Mouse (Mus musculus): ENCODE results near the gene Tmem62. TPM values are rescaled to one million over a fixed set of nuclear protein-coding genes. Genes with fewer than 3 reads are reported as not detected.
A peak's percentile ranks its signal among the peaks of the same experiment; 100 is the strongest.

Tmem62 gene
- polyA plus RNA-seq, 1 experiment: 4.9 TPM

- no peaks in the 10 kb centered on the region for H3K36me3 ChIP-seq (ENCODE audit: control insufficient read depth, insufficient read depth, low read length)
- 57% methylated on average over 5 of the region's 5 CpGs for WGBS
- no peak for DNase-seq (ENCODE audit: low read depth in 1 of 2, low spot score in 2 of 2)
- no peak overlapping the region for H3K27ac ChIP-seq (ENCODE audit: insufficient read depth, low read length)
- TF ChIP-seq CTCF (IDR thresholded peaks at IDR 0.05; ENCODE audit: extremely low read depth, insufficient read depth, insufficient read length, insufficient replicate concordance): no peak
- TF ChIP-seq POLR2A (IDR thresholded peaks at IDR 0.05; ENCODE audit: low read depth, low read length): no peak
- peaks cover 2% of the 10 kb centered on the region for H3K4me1 ChIP-seq (ENCODE audit: control insufficient read depth, insufficient read depth, insufficient read length)
- H3K4me3 ChIP-seq (ENCODE audit: extremely low read depth, insufficient read depth, insufficient read length): no peak overlapping the region
- no peaks in the 10 kb centered on the region for H3K27me3 ChIP-seq (ENCODE audit: control insufficient read depth, insufficient read depth, low read length)
Observed at GRCm38 (mm10) chr2:120972964-120973363, 3.9 kb upstream of the Tmem62 start.

- no peaks in the 10 kb centered on the region; the same call in none of the 2 replicates for H3K4me1 ChIP-seq (ENCODE audit: control insufficient read depth, insufficient read depth, insufficient read length)
- no peak for DNase-seq (ENCODE audit: low read depth in 1 of 2, low spot score in 2 of 2)
- TF ChIP-seq POLR2A (IDR thresholded peaks at IDR 0.05; ENCODE audit: low read depth, low read length): no peak
- no peak for TF ChIP-seq CTCF (IDR thresholded peaks at IDR 0.05; ENCODE audit: extremely low read depth, insufficient read depth, insufficient read length, insufficient replicate concordance)
- 62% methylated on average over 4 of the region's 4 CpGs for WGBS
- H3K36me3 ChIP-seq (ENCODE audit: control insufficient read depth, insufficient read depth, low read length): peaks cover 5% of the 10 kb centered on the region; the same call in 1 of the 2 replicates
- H3K4me3 ChIP-seq (ENCODE audit: extremely low read depth, insufficient read depth, insufficient read length): no peak overlapping the region; the same call in 1 of the 2 replicates
- no peak overlapping the region for H3K27ac ChIP-seq (ENCODE audit: insufficient read depth, low read length)
- H3K27me3 ChIP-seq (ENCODE audit: control insufficient read depth, insufficient read depth, low read length): no peaks in the 10 kb centered on the region
Observed at GRCm38 (mm10) chr2:120976308-120976707, 509 bp upstream of the Tmem62 start.

- no peaks in the 10 kb centered on the region for H3K27me3 ChIP-seq (ENCODE audit: control insufficient read depth, insufficient read depth, low read length)
- WGBS: 88% methylated on average over 8 of the region's 8 CpGs
- TF ChIP-seq POLR2A (IDR thresholded peaks at IDR 0.05; ENCODE audit: low read depth, low read length) (no peak), CTCF (IDR thresholded peaks at IDR 0.05; ENCODE audit: extremely low read depth, insufficient read depth, insufficient read length, insufficient replicate concordance) (no peak)
- H3K36me3 ChIP-seq (ENCODE audit: control insufficient read depth, insufficient read depth, low read length): peaks cover 5% of the 10 kb centered on the region; the same call in 1 of the 2 replicates
- H3K27ac ChIP-seq (ENCODE audit: insufficient read depth, low read length): peak overlapping the region; percentile 84
- peak overlapping the region; percentile 66; the same call in 1 of the 2 replicates for H3K4me3 ChIP-seq (ENCODE audit: extremely low read depth, insufficient read depth, insufficient read length)
- no peak for DNase-seq (ENCODE audit: low read depth in 1 of 2, low spot score in 2 of 2)
- no peaks in the 10 kb centered on the region; the same call in none of the 2 replicates for H3K4me1 ChIP-seq (ENCODE audit: control insufficient read depth, insufficient read depth, insufficient read length)
Observed at GRCm38 (mm10) chr2:120977926-120978692, 1.3 kb downstream of the Tmem62 start.

DNA sequence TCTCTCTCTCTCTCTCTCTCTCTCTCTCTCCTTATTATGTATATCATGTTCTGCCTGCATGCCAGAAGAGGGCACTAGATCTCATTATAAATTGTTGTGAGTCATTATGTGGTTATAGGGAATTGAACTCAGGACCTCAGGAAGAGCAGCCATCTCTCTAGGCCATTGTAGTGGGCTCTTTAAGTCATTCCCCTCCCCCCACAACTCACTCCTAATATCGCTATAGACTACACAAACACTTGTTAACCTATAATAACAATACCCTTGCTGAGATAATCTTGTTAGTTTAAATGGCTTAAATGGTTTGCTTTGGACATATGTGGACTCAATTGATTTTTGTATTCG is 1.8 kb downstream of the Tmem62 start:
- Histone ChIP-seq H3K4me3 (ENCODE audit: extremely low read depth, insufficient read depth, insufficient read length) (no peak overlapping the region), H3K27me3 (ENCODE audit: control insufficient read depth, insufficient read depth, low read length) (no peaks in the 10 kb centered on the region), H3K27ac (ENCODE audit: insufficient read depth, low read length) (no peak overlapping the region), H3K4me1 (ENCODE audit: control insufficient read depth, insufficient read depth, insufficient read length) (no peaks in the 10 kb centered on the region; the same call in none of the 2 replicates), H3K36me3 (ENCODE audit: control insufficient read depth, insufficient read depth, low read length) (peaks cover 5% of the 10 kb centered on the region; the same call in 1 of the 2 replicates)
- no peak for DNase-seq (ENCODE audit: low read depth in 1 of 2, low spot score in 2 of 2)
- WGBS: 87% methylated on average over 2 of the region's 2 CpGs
- TF ChIP-seq POLR2A (IDR thresholded peaks at IDR 0.05; ENCODE audit: low read depth, low read length) (no peak), CTCF (IDR thresholded peaks at IDR 0.05; ENCODE audit: extremely low read depth, insufficient read depth, insufficient read length, insufficient replicate concordance) (no peak)

DNA sequence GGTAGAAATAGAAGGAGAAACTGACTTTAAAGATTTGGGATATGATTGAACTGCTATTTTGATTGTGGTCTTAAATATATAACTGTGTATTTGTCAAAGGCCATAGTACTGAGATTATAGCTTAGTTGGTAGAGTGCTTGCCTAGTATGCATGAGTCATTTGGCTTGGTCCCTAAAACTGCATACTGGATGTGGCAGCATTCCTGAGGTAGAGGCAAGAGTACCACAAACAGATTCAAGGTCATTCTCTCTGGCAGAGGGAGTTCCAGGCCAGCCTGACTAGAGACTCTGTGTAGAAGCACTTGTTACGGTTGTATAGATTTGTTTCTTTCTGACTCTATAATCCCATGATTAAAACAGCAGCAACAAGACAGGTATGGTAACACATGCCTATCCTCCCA is 3.0 kb downstream of the Tmem62 start:
- no peaks in the 10 kb centered on the region for H3K27me3 ChIP-seq (ENCODE audit: control insufficient read depth, insufficient read depth, low read length)
- peaks cover 5% of the 10 kb centered on the region; the same call in 1 of the 2 replicates for H3K36me3 ChIP-seq (ENCODE audit: control insufficient read depth, insufficient read depth, low read length)
- no peak for DNase-seq (ENCODE audit: low read depth in 1 of 2, low spot score in 2 of 2)
- TF ChIP-seq POLR2A (IDR thresholded peaks at IDR 0.05; ENCODE audit: low read depth, low read length) (no peak), CTCF (IDR thresholded peaks at IDR 0.05; ENCODE audit: extremely low read depth, insufficient read depth, insufficient read length, insufficient replicate concordance) (no peak)
- no peak overlapping the region for H3K27ac ChIP-seq (ENCODE audit: insufficient read depth, low read length)
- H3K4me3 ChIP-seq (ENCODE audit: extremely low read depth, insufficient read depth, insufficient read length): no peak overlapping the region
- no peaks in the 10 kb centered on the region; the same call in none of the 2 replicates for H3K4me1 ChIP-seq (ENCODE audit: control insufficient read depth, insufficient read depth, insufficient read length)
- 96% methylated on average over 1 of the region's 1 CpGs for WGBS

- TF ChIP-seq POLR2A (IDR thresholded peaks at IDR 0.05; ENCODE audit: low read depth, low read length) (no peak), CTCF (IDR thresholded peaks at IDR 0.05; ENCODE audit: extremely low read depth, insufficient read depth, insufficient read length, insufficient replicate concordance) (no peak)
- Histone ChIP-seq H3K27ac (ENCODE audit: insufficient read depth, low read length) (no peak overlapping the region), H3K4me1 (ENCODE audit: control insufficient read depth, insufficient read depth, insufficient read length) (no peaks in the 10 kb centered on the region; the same call in none of the 2 replicates), H3K27me3 (ENCODE audit: control insufficient read depth, insufficient read depth, low read length) (no peaks in the 10 kb centered on the region), H3K36me3 (ENCODE audit: control insufficient read depth, insufficient read depth, low read length) (peaks cover 5% of the 10 kb centered on the region; the same call in 1 of the 2 replicates), H3K4me3 (ENCODE audit: extremely low read depth, insufficient read depth, insufficient read length) (no peak overlapping the region)
- 80% methylated on average over 2 of the region's 2 CpGs for WGBS
- DNase-seq (ENCODE audit: low read depth in 1 of 2, low spot score in 2 of 2): no peak
Observed at GRCm38 (mm10) chr2:120980861-120981260, 4.0 kb downstream of the Tmem62 start.

DNA sequence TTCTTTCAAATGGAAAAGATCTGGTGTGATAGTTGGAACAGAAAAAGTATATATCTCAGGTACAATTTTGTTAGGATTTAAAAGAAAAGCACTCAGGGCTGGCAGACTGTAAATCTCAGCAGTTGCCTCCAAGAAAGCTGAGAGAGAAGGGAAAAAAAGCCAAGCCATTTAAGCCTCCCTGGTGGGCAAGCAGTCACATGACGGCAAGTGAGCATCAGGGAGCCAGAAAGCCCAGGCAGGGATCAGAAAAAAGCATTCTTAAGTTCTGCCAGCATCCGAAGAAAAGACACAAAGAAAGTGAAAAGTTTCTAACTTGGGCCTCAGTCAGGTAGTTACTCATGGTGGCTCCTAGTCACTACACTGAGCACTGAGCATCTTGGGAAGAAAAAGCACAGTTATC is 6.8 kb downstream of the Tmem62 start:
- 84% methylated on average over 2 of the region's 2 CpGs for WGBS
- DNase-seq (ENCODE audit: low read depth in 1 of 2, low spot score in 2 of 2): no peak
- H3K4me1 ChIP-seq (ENCODE audit: control insufficient read depth, insufficient read depth, insufficient read length): no peaks in the 10 kb centered on the region
- no peak overlapping the region for H3K4me3 ChIP-seq (ENCODE audit: extremely low read depth, insufficient read depth, insufficient read length)
- no peak overlapping the region for H3K27ac ChIP-seq (ENCODE audit: insufficient read depth, low read length)
- H3K27me3 ChIP-seq (ENCODE audit: control insufficient read depth, insufficient read depth, low read length): no peaks in the 10 kb centered on the region
- peaks cover 11% of the 10 kb centered on the region for H3K36me3 ChIP-seq (ENCODE audit: control insufficient read depth, insufficient read depth, low read length)
- TF ChIP-seq CTCF (IDR thresholded peaks at IDR 0.05; ENCODE audit: extremely low read depth, insufficient read depth, insufficient read length, insufficient replicate concordance): no peak
- TF ChIP-seq POLR2A (IDR thresholded peaks at IDR 0.05; ENCODE audit: low read depth, low read length): no peak

Data from spleen, adult 2 months (tissue).